8 mouse cellular contexts compared by ENCODE assay signal in the genomic region with DNA sequence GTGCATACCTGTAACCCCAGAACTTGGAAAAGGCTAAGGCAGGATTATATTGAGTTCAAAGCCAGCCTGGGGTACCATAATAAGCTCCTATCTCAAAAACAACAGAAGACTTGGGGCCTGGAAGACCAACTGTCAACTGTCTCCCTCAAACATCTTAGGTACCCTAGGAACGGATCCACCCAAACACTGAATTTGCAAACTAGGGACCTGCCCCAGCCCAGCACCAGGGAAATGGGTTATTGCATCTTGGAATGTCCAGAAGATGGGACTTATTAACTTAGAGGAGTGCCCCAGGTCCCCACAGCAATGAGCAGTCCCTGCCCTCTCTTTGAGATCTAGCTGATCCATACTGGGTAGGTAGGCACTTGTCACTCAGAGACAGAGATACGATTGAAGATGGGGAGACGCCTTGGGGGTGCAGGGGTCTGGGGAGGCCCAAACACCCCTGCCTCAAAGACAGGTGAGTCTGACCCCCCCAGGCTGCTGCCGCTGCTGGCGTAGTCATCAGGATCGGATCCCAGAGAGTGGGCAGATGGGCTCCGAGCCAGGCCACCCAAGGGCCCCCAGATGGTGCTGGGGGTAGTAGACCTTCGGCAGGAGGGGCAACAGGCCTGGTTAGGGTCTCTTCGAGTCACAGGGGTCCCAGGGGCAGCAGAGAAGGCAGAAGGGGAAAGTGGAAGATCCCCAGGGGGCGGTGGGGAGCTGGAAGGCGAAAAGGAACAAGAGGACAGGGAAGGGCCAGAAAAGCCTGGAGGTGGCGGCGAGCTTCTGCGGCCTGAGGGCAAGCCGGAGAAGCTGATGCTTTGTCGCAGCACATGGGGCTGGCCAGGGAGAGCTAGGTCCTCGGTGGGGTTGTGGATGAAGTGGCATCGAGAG. TPM values are rescaled to one million over a fixed set of nuclear protein-coding genes. Genes with fewer than 3 reads are reported as not detected.
DNase-seq lines count a peak whose midpoint lies in the region; ATAC-seq and TF ChIP-seq lines count a peak whose summit lies in the region.

No protein-coding gene starts in this region.

- H3K79me2 ChIP-seq in C2C12 (ENCODE audit: control insufficient read depth, insufficient read depth) = peaks cover 28% of the 10 kb centered on the region

- no peaks in the 10 kb centered on the region for H3K9me3 ChIP-seq in ES-E14 (ENCODE audit: control insufficient read depth, insufficient read depth, low read depth, low read length)
- H3K9me3 ChIP-seq in heart, embryonic 10.5 days = no peaks in the 10 kb centered on the region
- H3K9me3 ChIP-seq in kidney, postnatal 0 days (replicated peaks; ENCODE audit: low read length) = no peaks in the 10 kb centered on the region

- H3K4me2 ChIP-seq in kidney, postnatal 0 days (ENCODE audit: low read length) = peak overlapping the region; percentile 95

- peaks cover 20% of the 10 kb centered on the region for H3K79me3 ChIP-seq in C2C12 (ENCODE audit: low read depth)

- H3K4me1 ChIP-seq in ES-E14 (ENCODE audit: control insufficient read depth in 2 of 2, insufficient read depth in 2 of 2, low read length in 2 of 2, poor library complexity in 1 of 2) = peaks cover 10 to 20% of the 10 kb centered on the region in 2 experiments; a peak in 2 of 4 replicates
- H3K4me1 ChIP-seq in heart, embryonic 10.5 days = peaks cover 73% of the 10 kb centered on the region
- peaks cover 34% of the 10 kb centered on the region for H3K4me1 ChIP-seq in kidney, postnatal 0 days (replicated peaks; ENCODE audit: insufficient read depth, low read length)

- no peak for DNase-seq in ES-E14 (ENCODE audit: low read depth, low spot score)
- DNase-seq in heart, embryonic 10.5 days (ENCODE audit: low spot score) = no peak
- no peak for DNase-seq in kidney, postnatal 0 days (ENCODE audit: low spot score)
- DNase-seq in lung, postnatal 4 days = peak; percentile 31 to 42
- no peak for DNase-seq in retina, postnatal 1 day
- DNase-seq in c-Kit-positive CD71-positive TER-119-positive erythroid progenitor cells, embryonic 14.5 days (ENCODE audit: low spot score) = no peak
- no peak for DNase-seq in right cerebral cortex, postnatal 25 days

- H3K27me3 ChIP-seq in C2C12 (ENCODE audit: control insufficient read depth, insufficient read depth, insufficient read length) = no peaks in the 10 kb centered on the region
- H3K27me3 ChIP-seq in heart, embryonic 10.5 days (ENCODE audit: insufficient read depth, poor library complexity, severe bottlenecking) = no peaks in the 10 kb centered on the region
- H3K27me3 ChIP-seq in kidney, postnatal 0 days (ENCODE audit: insufficient read depth, low read length) = no peaks in the 10 kb centered on the region

- H3ac ChIP-seq in C2C12 (ENCODE audit: control insufficient read depth, insufficient read length, low read depth) = peak overlapping the region; percentile 94

- in situ Hi-C loops in ES-E14 (cut with MboI; ENCODE audit: low sequenced_read_pairs in 2 of 2, unreplicated experiment in 2 of 2) = no loop called here

- H3K9ac ChIP-seq in ES-E14 (ENCODE audit: insufficient read depth, low read depth, low read length, poor library complexity, severe bottlenecking) = peak overlapping the region; percentile 85
- peak overlapping the region; percentile 93 for H3K9ac ChIP-seq in kidney, postnatal 0 days (ENCODE audit: low read depth, low read length)

- H3K4me3 ChIP-seq in C2C12 (ENCODE audit: insufficient read depth, poor library complexity, severe bottlenecking) (peak overlapping the region; percentile 57), ES-E14 (ENCODE audit: insufficient read depth in 1 of 2, low read depth in 1 of 2, low read length in 2 of 2, poor library complexity in 1 of 2, severe bottlenecking in 1 of 2) (peak overlapping the region; percentile 76 to 87)
- peak overlapping the region; percentile 80 for H3K4me3 ChIP-seq in heart, embryonic 10.5 days
- H3K4me3 ChIP-seq in kidney, postnatal 0 days (replicated peaks; ENCODE audit: low read depth, low read length) = peak overlapping the region; percentile 79

- no peak for TF ChIP-seq CTCF in C2C12 (IDR thresholded peaks at IDR 0.05; ENCODE audit: control insufficient read depth, insufficient read depth, insufficient read length)
- peak; percentile 4; the same call in 1 of the 2 replicates for TF ChIP-seq CTCF in kidney, postnatal 0 days (IDR thresholded peaks at IDR 0.05; ENCODE audit: low read depth)

- 64% methylated on average over 18 of the region's 18 CpGs for WGBS in heart, embryonic 10.5 days
- 50% methylated on average over 18 of the region's 18 CpGs for WGBS in kidney, postnatal 0 days

- H3K27ac ChIP-seq in ES-E14 (ENCODE audit: insufficient read depth, low read depth, low read length, poor library complexity, severe bottlenecking) = peak overlapping the region; percentile 17; the same call in 1 of the 2 replicates
- peak overlapping the region; percentile 97 for H3K27ac ChIP-seq in heart, embryonic 10.5 days
- peak overlapping the region; percentile 98 for H3K27ac ChIP-seq in kidney, postnatal 0 days

- ATAC-seq in kidney, postnatal 0 days (replicated peaks; ENCODE audit: low FRiP score, low read depth) = no peak

- no peaks in the 10 kb centered on the region for H3K36me3 ChIP-seq in C2C12 (ENCODE audit: control insufficient read depth, insufficient read depth)
- H3K36me3 ChIP-seq in ES-E14 (ENCODE audit: control insufficient read depth, insufficient read depth, low read length, poor library complexity, severe bottlenecking) = peaks cover 10% of the 10 kb centered on the region
- peaks cover 9% of the 10 kb centered on the region for H3K36me3 ChIP-seq in heart, embryonic 10.5 days
- peaks cover 8% of the 10 kb centered on the region; the same call in 1 of the 2 replicates for H3K36me3 ChIP-seq in kidney, postnatal 0 days (ENCODE audit: insufficient read depth, low read length)

TF ChIP-seq in C2C12, 6 proteins besides CTCF, POLR2A, EP300 and RAD21:
- TF ChIP-seq MYOD1 (IDR thresholded peaks at IDR 0.05; ENCODE audit: control insufficient read depth, insufficient read length, low read depth) (no peak), FOSL1 (IDR thresholded peaks at IDR 0.05; ENCODE audit: insufficient read depth, low read length, poor library complexity, severe bottlenecking) (no peak), MAX (IDR thresholded peaks at IDR 0.05) (no peak), USF1 (IDR thresholded peaks at IDR 0.05; ENCODE audit: low read depth) (no peak), MYOG (IDR thresholded peaks at IDR 0.05; ENCODE audit: control insufficient read depth, extremely low read depth, insufficient read length) (no peak), CEBPB (IDR thresholded peaks at IDR 0.05; ENCODE audit: low read depth) (no peak)
TF ChIP-seq in C2C12: peak in this region for 0.

TF ChIP-seq in ES-E14, 5 proteins besides CTCF, POLR2A, EP300 and RAD21:
- TF ChIP-seq ZC3H11A (IDR thresholded peaks at IDR 0.05; ENCODE audit: borderline replicate concordance, low read depth, low read length) = no peak
- TF ChIP-seq CHD2 (IDR thresholded peaks at IDR 0.05; ENCODE audit: low read depth, low read length) = no peak
- no peak for TF ChIP-seq ZNF384 (IDR thresholded peaks at IDR 0.05; ENCODE audit: low read depth, low read length)
- no peak for TF ChIP-seq MAFK (IDR thresholded peaks at IDR 0.05; ENCODE audit: insufficient read depth, low read depth, low read length)
- TF ChIP-seq HCFC1 (IDR thresholded peaks at IDR 0.05; ENCODE audit: borderline replicate concordance, insufficient read depth, low read length) = no peak

RNA-seq across cellular contexts. Expression of gene Zfp36, which starts 2.6 kb away (rescaled TPM):
- polyA plus RNA-seq in C2C12 (2012; fragmentation: generic; extraction: Trizol) = 11.2 TPM
- total RNA-seq in ES-E14 (2012; rRNA removed) = 3.9 and 5.0 TPM in 2 replicates
- 13.7 and 15.1 TPM in 2 replicates for polyA plus RNA-seq in heart, embryonic 10.5 days (2016; fragmentation: Nextera tagmentation; extraction: Ambion mirVana)
- polyA plus RNA-seq in kidney, postnatal 0 days (2015; fragmentation: Nextera tagmentation; extraction: Ambion mirVana) = 18.6 and 19.6 TPM in 2 replicates

RNA-seq across cellular contexts. Expression of gene Plekhg2, which starts 5.0 kb away (rescaled TPM):
- polyA plus RNA-seq in C2C12 (2012; fragmentation: generic; extraction: Trizol) = 29.0 TPM
- 15.0 TPM in 2 replicates for total RNA-seq in ES-E14 (2012; rRNA removed)
- polyA plus RNA-seq in heart, embryonic 10.5 days (2016; fragmentation: Nextera tagmentation; extraction: Ambion mirVana) = 68.3 and 75.1 TPM in 2 replicates
- polyA plus RNA-seq in kidney, postnatal 0 days (2015; fragmentation: Nextera tagmentation; extraction: Ambion mirVana) = 29.9 and 33.3 TPM in 2 replicates

RNA-seq across cellular contexts. Expression of gene Med29, which starts 15.1 kb away (rescaled TPM):
- 55.6 TPM for polyA plus RNA-seq in C2C12 (2012; fragmentation: generic; extraction: Trizol)
- 34.8 and 50.8 TPM in 2 replicates for total RNA-seq in ES-E14 (2012; rRNA removed)
- 58.8 and 62.0 TPM in 2 replicates for polyA plus RNA-seq in heart, embryonic 10.5 days (2016; fragmentation: Nextera tagmentation; extraction: Ambion mirVana)
- polyA plus RNA-seq in kidney, postnatal 0 days (2015; fragmentation: Nextera tagmentation; extraction: Ambion mirVana) = 44.6 and 47.8 TPM in 2 replicates

RNA-seq across cellular contexts. Expression of gene Paf1, which starts 15.3 kb away (rescaled TPM):
- 44.3 TPM for polyA plus RNA-seq in C2C12 (2012; fragmentation: generic; extraction: Trizol)
- 74.5 and 83.9 TPM in 2 replicates for total RNA-seq in ES-E14 (2012; rRNA removed)
- polyA plus RNA-seq in heart, embryonic 10.5 days (2016; fragmentation: Nextera tagmentation; extraction: Ambion mirVana) = 79.8 and 81.3 TPM in 2 replicates
- 60.2 and 70.3 TPM in 2 replicates for polyA plus RNA-seq in kidney, postnatal 0 days (2015; fragmentation: Nextera tagmentation; extraction: Ambion mirVana)

RNA-seq across cellular contexts. Expression of gene Rps16, which starts 27.0 kb away (rescaled TPM):
- 6,019 TPM for polyA plus RNA-seq in C2C12 (2012; fragmentation: generic; extraction: Trizol)
- 1,678 and 1,740 TPM in 2 replicates for total RNA-seq in ES-E14 (2012; rRNA removed)
- 726 and 844 TPM in 2 replicates for polyA plus RNA-seq in heart, embryonic 10.5 days (2016; fragmentation: Nextera tagmentation; extraction: Ambion mirVana)
- polyA plus RNA-seq in kidney, postnatal 0 days (2015; fragmentation: Nextera tagmentation; extraction: Ambion mirVana) = 1,088 and 1,198 TPM in 2 replicates

Comparison
In these comparisons a context has a peak if more than half of its experiments do, and no peak if none do; other contexts are left out.
1. DNase-seq: peak in lung, postnatal 4 days (2 of 2); none in ES-E14 (single experiment), heart, embryonic 10.5 days (single experiment), kidney, postnatal 0 days (single experiment), retina, postnatal 1 day (single experiment), c-Kit-positive CD71-positive TER-119-positive erythroid progenitor cells, embryonic 14.5 days (single experiment) and right cerebral cortex, postnatal 25 days (single experiment).
2. H3K27ac ChIP-seq: peak in every context shown above with its lines; median percentile 98 in kidney, postnatal 0 days; 97 in heart, embryonic 10.5 days; 17 in ES-E14.
3. Peak in every context shown above with its lines, with median percentiles within 50 percentile points of each other: H3K4me3 ChIP-seq.